Mouse (Mus musculus) stomach, embryonic 14.5 days (tissue): ENCODE data around the gene Il15. TPM values are rescaled to one million over a fixed set of nuclear protein-coding genes. Genes with fewer than 3 reads are reported as not detected.
A peak's percentile ranks its signal among the peaks of the same experiment; 100 is the strongest.

Experiments used
- ATAC-seq: fragments of 200-750 bp; cut with Nextera tagmentation; 2 replicates; pipeline ENCODE4 v1.8.0; 2017; ENCODE audit warnings: low read depth, moderate TSS enrichment; ENCODE audit not compliant: insufficient number of reproducible peaks, insufficient read depth, low FRiP score
- H3K27ac ChIP-seq: fragments of 300-500 bp; sonication (generic); 2 replicates; pipeline ENCODE4 v1.5.1; 2014; ENCODE audit warnings: mild to moderate bottlenecking, low read length, moderate library complexity, mixed read lengths
- H3K27me3 ChIP-seq: fragments of 300-500 bp; sonication (generic); 2 replicates; pipeline ENCODE4 v1.6.1; 2014; ENCODE audit warnings: low read length, control low read depth, mixed read lengths; ENCODE audit not compliant: control insufficient read depth, insufficient read depth
- H3K36me3 ChIP-seq: fragments of 300-500 bp; sonication (generic); 2 replicates; pipeline ENCODE4 v1.6.1; 2014; ENCODE audit warnings: mild to moderate bottlenecking, control low read depth, low read length, moderate library complexity, mixed read lengths; ENCODE audit not compliant: control insufficient read depth, insufficient read depth
- H3K4me1 ChIP-seq: fragments of 300-500 bp; sonication (generic); 2 replicates; pipeline ENCODE4 v1.6.1; 2014; ENCODE audit warnings: low read length, control low read depth, mixed read lengths; ENCODE audit not compliant: control insufficient read depth, insufficient read depth
- H3K4me2 ChIP-seq: fragments of 300-500 bp; sonication (generic); replicated peaks from 2 replicates; pipeline ENCODE4 v1.6.1; 2014; ENCODE audit warnings: low read depth, low read length, control low read depth
- H3K4me3 ChIP-seq: fragments of 300-500 bp; sonication (generic); 2 replicates; pipeline ENCODE4 v1.5.1; 2014; ENCODE audit warnings: low read depth, low read length, control low read depth
- H3K9ac ChIP-seq: fragments of 300-500 bp; sonication (generic); replicated peaks from 2 replicates; pipeline ENCODE4 v1.6.1; 2014; ENCODE audit warnings: low read depth, mild to moderate bottlenecking, control low read depth, low read length, moderate library complexity, mixed read lengths
- H3K9me3 ChIP-seq: fragments of 300-500 bp; sonication (generic); 2 replicates; pipeline ENCODE4 v1.6.1; 2016; ENCODE audit warnings: low read depth, low read length, control low read depth; ENCODE audit not compliant: control insufficient read depth
- WGBS: fragments of 180-500 bp; shearing (Covaris S2); extraction: QIAGEN DNeasy Blood & Tissue Kit; methylation state at CpG from one replicate; pipeline ENCODE4 v1.1.7; 2014; 5-methylcytosine and 5-hydroxymethylcytosine counted together
- polyA plus RNA-seq: library from polyadenylated mRNA; unstranded; fragments of >200 nt; fragmentation: Nextera tagmentation; extraction: Ambion mirVana; gene quantifications from 2 replicates; pipeline ENCODE4 v1.2.1, GENCODE M21; 2014

Gene Il15
- polyA plus RNA-seq, 1 experiment from 2014 or later, result 3.8 TPM

DNA sequence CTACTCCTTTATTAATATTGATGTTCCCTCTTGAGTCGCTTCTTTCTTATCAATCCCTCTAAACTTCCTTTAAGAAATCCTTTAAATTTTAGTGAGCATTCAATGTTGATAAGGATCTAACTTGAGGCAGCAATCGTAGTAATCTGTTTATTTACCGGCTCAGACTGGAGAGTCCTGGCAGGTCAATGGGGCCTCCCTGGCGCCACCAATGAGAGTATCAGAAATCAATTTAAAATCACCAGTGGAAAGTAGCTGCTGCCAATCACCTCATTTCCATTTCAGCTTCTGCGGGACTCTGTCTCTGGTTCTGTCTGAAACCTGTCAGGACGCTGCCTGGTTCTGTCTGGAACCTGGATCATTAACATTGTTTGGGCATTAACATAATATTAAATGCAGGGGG is 1.5 kb downstream of the Il15 start:
- Histone ChIP-seq H3K27ac (no peak overlapping the region), H3K4me3 (peak overlapping the region; percentile 43), H3K36me3 (no peaks in the 10 kb centered on the region), H3K27me3 (no peaks in the 10 kb centered on the region), H3K4me1 (peaks cover 10% of the 10 kb centered on the region; the same call in 1 of the 2 replicates), H3K9ac (no peak overlapping the region), H3K4me2 (peak overlapping the region; percentile 82), H3K9me3 (no peaks in the 10 kb centered on the region)
- no peak for ATAC-seq
- WGBS, result 18% methylated on average over 6 of the region's 6 CpGs

DNA sequence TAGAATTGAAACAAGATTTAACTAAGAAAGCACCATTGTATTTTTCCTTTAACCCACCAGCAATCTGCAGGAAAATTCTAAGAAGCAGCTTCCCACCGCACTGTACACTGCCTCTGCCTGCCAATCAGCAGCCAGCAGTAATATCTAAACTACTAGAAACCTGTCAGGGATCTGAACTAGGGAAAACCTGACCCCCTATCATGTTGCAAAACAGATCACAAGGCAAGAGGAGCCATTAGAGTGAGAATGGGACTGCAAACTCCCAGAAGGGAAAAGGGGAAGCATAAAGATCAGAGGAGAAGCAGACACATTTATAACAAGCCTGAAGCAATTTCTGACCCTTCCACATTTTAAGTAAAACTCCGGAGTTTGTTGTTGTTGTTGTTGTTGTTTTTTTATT is 2.0 kb downstream of the Il15 start:
- WGBS, result 46% methylated on average over 2 of the region's 2 CpGs
- no peaks in the 10 kb centered on the region for H3K27me3 ChIP-seq
- H3K4me1 ChIP-seq, result peaks cover 10% of the 10 kb centered on the region; the same call in 1 of the 2 replicates
- no peak overlapping the region for H3K4me3 ChIP-seq
- H3K9ac ChIP-seq, result no peak overlapping the region
- H3K9me3 ChIP-seq, result no peaks in the 10 kb centered on the region
- H3K4me2 ChIP-seq, result peak overlapping the region; percentile 82
- no peaks in the 10 kb centered on the region for H3K36me3 ChIP-seq
- H3K27ac ChIP-seq, result no peak overlapping the region
- ATAC-seq, result no peak

DNA sequence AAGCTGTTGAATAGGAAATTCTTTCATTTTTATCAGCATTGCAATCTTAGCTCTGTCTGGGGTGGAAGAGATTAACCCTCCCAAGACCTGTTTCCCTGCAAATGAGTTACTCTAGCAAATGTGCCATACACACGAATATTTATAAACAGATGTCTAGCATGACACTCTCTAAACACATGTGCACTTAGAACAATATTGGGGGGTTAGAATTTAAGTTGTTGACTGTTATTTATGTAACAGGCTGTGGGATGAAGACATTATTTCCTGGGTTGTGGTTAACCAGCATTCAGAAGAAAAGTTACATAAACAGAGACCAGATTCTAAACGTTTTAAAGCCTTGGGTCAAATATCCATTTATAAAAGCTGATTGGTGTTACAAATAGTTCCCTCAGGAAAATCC is 2.6 kb downstream of the Il15 start:
- no peak overlapping the region for H3K4me3 ChIP-seq
- 10% methylated on average over 2 of the region's 2 CpGs for WGBS
- H3K4me1 ChIP-seq, result peaks cover 10% of the 10 kb centered on the region; the same call in 1 of the 2 replicates
- no peak overlapping the region for H3K4me2 ChIP-seq
- no peak overlapping the region for H3K9ac ChIP-seq
- ATAC-seq, result no peak
- H3K36me3 ChIP-seq, result no peaks in the 10 kb centered on the region
- no peaks in the 10 kb centered on the region for H3K9me3 ChIP-seq
- no peak overlapping the region for H3K27ac ChIP-seq
- H3K27me3 ChIP-seq, result no peaks in the 10 kb centered on the region

DNA sequence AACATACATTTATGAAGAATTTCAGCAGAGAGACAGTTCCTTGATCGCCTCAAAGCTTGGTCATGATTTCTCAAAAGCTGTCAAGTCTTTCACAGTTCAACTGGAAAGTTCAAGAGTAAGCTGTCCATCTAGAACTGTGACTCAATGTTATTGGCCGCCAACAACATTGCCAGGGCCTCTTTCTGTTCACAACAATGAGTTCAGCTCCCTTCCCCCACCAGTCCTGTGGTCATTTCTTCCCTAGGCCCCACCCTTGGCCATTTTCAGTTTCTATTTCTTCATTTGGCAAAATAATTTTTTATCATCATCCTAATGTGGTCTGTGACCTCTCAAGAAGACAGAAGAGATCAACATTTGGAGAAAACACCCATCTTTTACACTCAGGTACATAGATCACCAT is 4.5 kb downstream of the Il15 start:
- Histone ChIP-seq H3K9ac (no peak overlapping the region), H3K27me3 (no peaks in the 10 kb centered on the region), H3K27ac (no peak overlapping the region), H3K36me3 (no peaks in the 10 kb centered on the region), H3K9me3 (no peaks in the 10 kb centered on the region; the same call in 1 of the 2 replicates), H3K4me1 (peaks cover 10% of the 10 kb centered on the region; the same call in 1 of the 2 replicates), H3K4me2 (no peak overlapping the region), H3K4me3 (no peak overlapping the region)
- ATAC-seq, result no peak
- 86% methylated on average over 2 of the region's 2 CpGs for WGBS

DNA sequence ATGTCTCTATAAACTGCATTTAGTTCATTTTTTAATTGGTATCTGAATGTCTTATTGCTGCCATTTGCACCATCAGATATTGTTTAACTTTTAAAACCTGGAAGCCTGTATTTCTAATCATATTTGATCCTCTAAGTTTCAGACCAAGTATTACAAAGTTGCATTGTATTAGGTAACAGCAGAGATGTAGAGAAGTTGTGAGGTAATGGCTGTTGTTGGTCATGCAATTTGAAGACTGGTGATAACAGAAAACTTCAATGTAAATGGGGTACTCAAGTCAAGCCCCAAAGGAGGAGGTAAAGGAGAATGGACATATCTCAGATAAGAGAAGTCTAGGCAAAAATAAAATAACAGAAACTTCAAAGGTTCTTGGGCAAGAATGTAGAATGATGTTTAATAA is 11.8 kb downstream of the Il15 start:
- Histone ChIP-seq H3K9ac (no peak overlapping the region), H3K36me3 (no peaks in the 10 kb centered on the region), H3K4me2 (no peak overlapping the region), H3K4me1 (no peaks in the 10 kb centered on the region), H3K27me3 (no peaks in the 10 kb centered on the region), H3K4me3 (no peak overlapping the region), H3K9me3 (no peaks in the 10 kb centered on the region; the same call in 1 of the 2 replicates), H3K27ac (no peak overlapping the region)
- ATAC-seq, result no peak

DNA sequence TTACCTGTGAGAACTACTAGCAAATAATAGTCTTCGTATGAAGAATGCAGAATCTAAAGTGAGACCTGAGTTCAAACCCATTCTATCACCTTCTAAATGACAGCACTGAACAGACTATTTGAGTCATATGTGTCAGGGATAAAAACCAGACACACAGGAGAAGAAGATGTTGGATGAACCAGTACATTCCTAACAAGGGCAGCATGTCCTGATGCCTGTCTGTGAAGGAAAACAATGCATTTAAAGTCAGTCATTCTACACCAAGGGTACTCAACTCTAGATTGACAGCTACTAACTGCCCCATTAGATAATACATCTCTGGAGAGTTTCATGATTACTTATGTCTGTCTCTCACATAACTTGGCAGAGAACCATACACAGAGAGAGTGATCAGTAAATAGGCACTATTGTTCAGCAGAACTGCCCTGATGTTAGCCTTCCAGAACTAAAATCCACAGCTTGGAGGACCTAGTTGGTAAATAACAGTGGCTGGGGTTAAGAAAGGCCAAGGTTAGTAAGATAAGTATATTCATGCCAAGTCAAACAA is 14.6 kb downstream of the Il15 start:
- Histone ChIP-seq H3K27me3 (no peaks in the 10 kb centered on the region), H3K4me1 (no peaks in the 10 kb centered on the region), H3K9me3 (no peaks in the 10 kb centered on the region), H3K36me3 (no peaks in the 10 kb centered on the region), H3K27ac (no peak overlapping the region), H3K9ac (no peak overlapping the region), H3K4me3 (no peak overlapping the region), H3K4me2 (no peak overlapping the region)
- 57% methylated on average over 1 of the region's 1 CpGs for WGBS
- ATAC-seq, result 0 out of 2 replicates have a peak, but pooled peaks have one; percentile 18

DNA sequence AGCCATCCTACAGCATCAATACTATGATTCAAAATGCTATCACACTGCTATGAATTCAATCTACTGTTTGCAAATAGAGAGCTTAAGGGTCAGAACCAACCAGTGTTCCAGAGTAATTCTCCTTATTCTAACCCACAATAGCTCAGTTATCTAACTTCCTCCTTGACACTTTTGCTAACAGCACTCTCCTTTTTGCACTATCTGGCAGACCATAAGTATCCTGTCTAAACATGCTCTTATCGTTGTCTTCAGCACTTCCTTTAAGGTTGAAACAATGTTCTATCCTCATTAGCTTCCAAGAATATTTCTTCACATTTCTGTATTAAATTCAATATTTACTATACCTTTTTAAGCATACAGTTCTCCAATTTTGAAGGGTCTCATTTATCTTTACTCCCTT is 15.4 kb downstream of the Il15 start:
- no peak overlapping the region for H3K4me3 ChIP-seq
- no peak overlapping the region for H3K4me2 ChIP-seq
- no peak for ATAC-seq
- WGBS, result 30% methylated on average over 1 of the region's 1 CpGs
- no peaks in the 10 kb centered on the region for H3K27me3 ChIP-seq
- H3K36me3 ChIP-seq, result no peaks in the 10 kb centered on the region
- no peak overlapping the region for H3K27ac ChIP-seq
- no peaks in the 10 kb centered on the region for H3K9me3 ChIP-seq
- no peak overlapping the region for H3K9ac ChIP-seq
- H3K4me1 ChIP-seq, result no peaks in the 10 kb centered on the region

DNA sequence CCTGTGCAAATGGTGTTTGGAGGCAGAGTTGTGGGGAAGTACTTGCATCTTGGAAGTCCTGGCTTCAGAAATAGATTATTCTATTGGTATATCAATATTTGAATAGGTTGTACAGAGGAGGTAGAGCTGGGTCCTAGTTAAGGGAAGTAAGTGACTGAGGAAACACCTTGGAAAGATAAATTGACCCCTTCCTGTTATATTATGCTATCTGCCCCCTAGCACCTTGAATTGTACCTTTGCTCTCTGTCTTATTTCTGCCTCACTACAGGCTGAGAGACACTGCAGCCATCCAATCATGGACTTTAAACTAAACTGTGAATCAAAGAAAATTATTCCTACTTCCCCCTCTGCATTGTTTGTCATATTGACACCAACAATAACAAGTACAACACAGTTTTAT is 17.2 kb downstream of the Il15 start:
- Histone ChIP-seq H3K4me1 (no peaks in the 10 kb centered on the region), H3K27ac (no peak overlapping the region), H3K9me3 (no peaks in the 10 kb centered on the region), H3K4me2 (no peak overlapping the region), H3K27me3 (no peaks in the 10 kb centered on the region), H3K4me3 (no peak overlapping the region), H3K36me3 (no peaks in the 10 kb centered on the region), H3K9ac (no peak overlapping the region)
- ATAC-seq, result no peak
